Mouse (Mus musculus) neutrophil, adult 5-6 weeks (primary cell): ENCODE results near the gene Cfdp1. TPM values are rescaled to one million over a fixed set of nuclear protein-coding genes. Genes with fewer than 3 reads are reported as not detected.

Experiments used
- ATAC-seq: fragments of 151-379, 151-347 bp; 2 replicates; pipeline ENCODE4 v1.8.0; 2017; ENCODE audit warnings: mild to moderate bottlenecking, moderate TSS enrichment; ENCODE audit not compliant: insufficient number of reproducible peaks, poor library complexity, low FRiP score, severe bottlenecking; ENCODE audit errors: extremely low read depth
- total RNA-seq: library from RNA; stranded (forward); fragments of 200-1000 nt; gene quantifications from 2 replicates; pipeline ENCODE4 v1.2.3, GENCODE M21; 2017

Gene Cfdp1
- 78.2 and 89.3 TPM in 2 replicates for total RNA-seq

DNA sequence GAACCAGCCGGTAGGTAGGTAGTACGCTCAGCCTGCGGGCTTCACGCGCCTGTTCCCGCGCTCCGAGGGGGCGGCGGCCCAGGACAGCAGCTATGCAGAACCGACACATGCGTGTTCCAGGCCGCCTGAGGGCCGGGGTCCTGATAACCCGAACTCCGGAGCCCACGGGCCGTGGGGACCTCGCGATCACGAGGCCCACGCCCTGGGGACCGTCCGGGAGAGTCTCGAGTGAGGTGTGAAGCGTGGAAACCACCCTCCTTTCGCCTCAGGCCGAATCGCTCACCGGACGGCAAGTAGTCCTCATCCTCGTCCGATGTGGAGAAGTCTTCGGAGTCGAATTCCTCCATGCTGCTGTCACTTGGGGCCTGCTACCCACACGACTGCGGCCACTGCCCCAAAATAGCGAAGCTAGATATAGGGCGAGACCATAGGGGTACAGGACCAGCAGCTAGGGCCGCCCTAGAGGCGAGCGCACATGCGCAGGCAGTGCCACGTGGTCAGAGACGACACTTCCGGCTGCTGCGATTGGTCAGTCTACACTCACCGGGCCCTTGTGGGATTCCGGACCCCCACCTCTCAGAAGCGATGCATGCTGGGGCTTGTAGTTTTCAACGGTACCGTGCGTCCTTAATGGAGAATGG lies at the start of gene Cfdp1:
Gene Cfdp1 (minus strand): TSS at position 431 of the 641 bp plus-strand sequence.
- peak; percentile 100 for ATAC-seq

- no peak for ATAC-seq
Observed at GRCm38 (mm10) chr8:111902080-111902479, 48.0 kb upstream of the Cfdp1 start.

DNA sequence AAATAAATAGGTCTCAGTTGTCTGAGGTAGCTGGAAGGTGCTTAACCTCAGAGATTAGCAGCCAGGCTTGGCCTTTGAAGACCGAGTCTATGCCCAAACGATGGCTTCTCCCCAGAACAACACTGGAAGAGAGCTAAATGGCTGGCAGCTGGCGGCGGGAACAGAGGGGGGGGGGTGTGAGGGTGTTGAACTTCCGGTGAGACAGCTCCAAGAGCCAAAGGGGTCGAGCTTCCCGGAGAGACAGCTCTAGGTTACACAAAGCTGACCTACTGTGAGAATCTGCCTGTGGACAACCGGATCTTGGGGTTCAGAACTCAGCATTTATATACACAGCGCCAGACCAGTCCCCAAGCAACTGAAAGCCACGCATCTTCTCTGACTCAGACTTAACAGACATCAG lies 44.5 kb upstream of the Cfdp1 start:
- no peak for ATAC-seq

DNA sequence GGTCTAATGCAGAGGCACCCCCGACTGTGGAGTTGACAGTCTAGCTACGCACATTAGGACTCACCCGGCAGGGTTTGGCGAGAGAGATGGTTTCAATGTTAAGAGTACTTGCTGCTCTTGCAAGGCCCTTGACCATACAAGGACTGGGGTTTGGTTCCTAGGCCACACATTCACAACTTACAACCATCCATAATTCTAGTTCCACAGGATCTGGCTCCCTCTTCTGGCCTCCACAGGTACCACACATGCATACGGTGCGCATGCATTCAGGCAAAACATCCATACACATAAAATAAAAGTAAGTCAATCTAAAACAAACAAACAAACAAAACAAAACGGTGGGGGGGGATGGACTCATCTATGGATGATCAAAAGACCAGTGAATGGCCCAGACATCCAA lies 40.9 kb upstream of the Cfdp1 start:
- ATAC-seq: no peak

GRCm38 (mm10) chr8:111892615-111893014 lies 38.5 kb upstream of the Cfdp1 start:
- no peak for ATAC-seq

DNA sequence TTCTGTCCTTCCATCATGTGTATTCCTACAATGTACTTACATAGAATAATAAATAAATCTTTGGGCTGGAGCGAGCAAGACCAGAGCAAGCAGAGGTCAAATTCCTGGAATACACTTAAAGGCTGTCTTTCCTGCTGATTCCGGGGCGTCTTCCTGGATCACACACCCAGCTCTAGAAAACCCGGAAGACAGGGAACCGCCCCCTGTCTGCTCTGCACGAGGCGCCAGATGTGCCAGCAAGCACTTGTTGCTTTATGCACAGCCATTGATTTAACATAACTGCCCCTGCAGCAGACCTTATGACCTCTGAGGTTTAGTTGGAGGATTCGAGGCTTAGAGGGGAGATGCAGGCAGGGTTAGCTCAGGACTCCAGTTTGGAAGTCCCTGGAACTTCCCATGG lies 37.9 kb upstream of the Cfdp1 start:
- ATAC-seq: no peak

DNA sequence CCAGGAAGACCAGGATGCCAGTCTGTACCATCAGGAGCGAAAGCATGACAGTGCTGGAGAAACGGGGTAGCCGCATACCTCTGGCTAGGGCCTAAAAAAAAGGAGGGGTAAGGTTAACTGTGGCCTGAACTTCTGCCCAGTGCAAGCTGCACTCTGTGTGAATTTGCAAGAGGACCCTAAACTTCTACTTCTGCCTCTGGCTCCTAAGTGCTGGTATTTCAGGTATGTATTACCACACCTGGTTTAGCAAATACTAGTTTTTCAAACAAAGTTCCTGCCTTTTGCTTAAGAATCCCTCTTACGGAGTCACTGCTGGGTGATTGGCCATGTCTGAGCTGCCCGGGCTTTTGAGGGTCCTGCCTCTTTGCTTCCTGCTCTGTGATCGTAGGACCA lies 36.8 kb upstream of the Cfdp1 start:
- no peak for ATAC-seq

- no peak for ATAC-seq
Observed at GRCm38 (mm10) chr8:111889931-111890910, 36.1 kb upstream of the Cfdp1 start.

GRCm38 (mm10) chr8:111888091-111888650 lies 34.1 kb upstream of the Cfdp1 start:
- ATAC-seq: no peak

GRCm38 (mm10) chr8:111887479-111887878 lies 33.4 kb upstream of the Cfdp1 start:
- no peak for ATAC-seq

GRCm38 (mm10) chr8:111883615-111884014 lies 29.5 kb upstream of the Cfdp1 start:
- no peak for ATAC-seq

GRCm38 (mm10) chr8:111881591-111881990 lies 27.5 kb upstream of the Cfdp1 start:
- peak; percentile 44; the same call in 1 of the 2 replicates for ATAC-seq

DNA sequence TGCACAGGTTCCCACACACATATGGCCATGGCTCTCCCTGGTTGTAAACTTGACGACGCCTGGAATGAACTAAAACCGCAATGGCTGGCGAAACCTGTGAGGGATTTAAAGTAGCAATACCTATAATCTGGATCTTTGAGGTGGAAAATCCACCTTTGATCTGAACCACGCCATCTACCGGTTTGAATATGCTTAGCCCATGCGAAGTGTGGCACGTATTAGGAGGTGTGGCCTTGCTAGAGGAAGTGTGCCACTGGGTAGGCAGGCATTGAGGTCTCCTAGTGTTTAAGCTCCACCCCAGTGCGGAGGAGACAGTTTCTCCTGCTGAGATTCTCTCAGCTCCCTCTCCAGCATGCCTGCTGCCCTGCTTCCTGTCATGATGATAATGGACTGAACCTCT lies 23.6 kb upstream of the Cfdp1 start:
- no peak for ATAC-seq

GRCm38 (mm10) chr8:111876355-111876948 lies 22.4 kb upstream of the Cfdp1 start, which contains the start of gene Tmem170:
Gene Tmem170 (minus strand): TSS chr8:111876750.
- ATAC-seq: peak; percentile 99

GRCm38 (mm10) chr8:111875758-111876157 lies 21.7 kb upstream of the Cfdp1 start:
- no peak for ATAC-seq

- ATAC-seq: no peak
Observed at GRCm38 (mm10) chr8:111871278-111871677, 17.2 kb upstream of the Cfdp1 start.

- ATAC-seq: no peak
Observed at GRCm38 (mm10) chr8:111870379-111870778, 16.3 kb upstream of the Cfdp1 start.

- no peak for ATAC-seq
Observed at GRCm38 (mm10) chr8:111868664-111869063, 14.6 kb upstream of the Cfdp1 start.

GRCm38 (mm10) chr8:111865857-111866256 lies 11.8 kb upstream of the Cfdp1 start:
- ATAC-seq: no peak
